Comparison of ENCODE assay signal across 8 mouse cellular contexts in genomic region chr4:106989226-106989983, GRCm38 (mm10).
DNase-seq lines count a peak whose midpoint lies in the region; ATAC-seq and TF ChIP-seq lines count a peak whose summit lies in the region.

No protein-coding gene starts in this region.

- WGBS in limb, embryonic 12.5 days: 65% methylated on average over 10 of the region's 10 CpGs
- 69% methylated on average over 10 of the region's 10 CpGs for WGBS in limb, embryonic 10.5 days
- whole genome bisulfite sequencing in midbrain, embryonic 11.5 days: 17% methylated on average over 10 of the region's 10 CpGs

- H3K4me3 ChIP-seq in limb, embryonic 12.5 days (replicated peaks): no peak overlapping the region
- no peak overlapping the region for H3K4me3 ChIP-seq in limb, embryonic 10.5 days
- no peak overlapping the region for H3K4me3 ChIP-seq in bone marrow macrophage, adult 2 months (ENCODE audit: insufficient read depth, low read length)
- H3K4me3 ChIP-seq in embryonic fibroblast, embryonic 13.5 days (ENCODE audit: insufficient read depth, low read length): no peak overlapping the region
- H3K4me3 ChIP-seq in midbrain, embryonic 11.5 days (ENCODE audit: low read depth, low read length): no peak overlapping the region

- H3K9ac ChIP-seq in limb, embryonic 12.5 days (replicated peaks): no peak overlapping the region
- H3K9ac ChIP-seq in midbrain, embryonic 11.5 days (ENCODE audit: low read length): peak overlapping the region; percentile 39

- H3K4me2 ChIP-seq in limb, embryonic 12.5 days: no peak overlapping the region
- peak overlapping the region; percentile 26; the same call in 1 of the 2 replicates for H3K4me2 ChIP-seq in midbrain, embryonic 11.5 days

- H3K27me3 ChIP-seq in limb, embryonic 12.5 days: no peaks in the 10 kb centered on the region
- H3K27me3 ChIP-seq in limb, embryonic 10.5 days (ENCODE audit: low read depth, poor library complexity, severe bottlenecking): no peaks in the 10 kb centered on the region
- H3K27me3 ChIP-seq in midbrain, embryonic 11.5 days (ENCODE audit: control insufficient read depth, insufficient read depth, low read length): no peaks in the 10 kb centered on the region; the same call in 1 of the 2 replicates

- no peak for DNase-seq in limb, embryonic 10.5 days (ENCODE audit: low spot score)
- peak; percentile 93 for DNase-seq in midbrain, embryonic 11.5 days (ENCODE audit: low spot score, missing footprints)
- no peak for DNase-seq in gastrocnemius, adult 18-20 months (ENCODE audit: low spot score)
- no peak for DNase-seq in thymus, postnatal 25 days
- no peak for DNase-seq in thymus, postnatal 4 days

- peak; percentile 31; the same call in 1 of the 2 replicates for TF ChIP-seq CTCF in bone marrow macrophage, adult 2 months (IDR thresholded peaks at IDR 0.05; ENCODE audit: low read depth, low read length)
- TF ChIP-seq CTCF in embryonic fibroblast, embryonic 13.5 days (IDR thresholded peaks at IDR 0.05; ENCODE audit: borderline replicate concordance, insufficient read depth, low read length): peak; percentile 84; the same call in 1 of the 2 replicates

- H3K9me3 ChIP-seq in limb, embryonic 12.5 days: no peaks in the 10 kb centered on the region
- no peaks in the 10 kb centered on the region for H3K9me3 ChIP-seq in limb, embryonic 10.5 days (replicated peaks)
- H3K9me3 ChIP-seq in midbrain, embryonic 11.5 days (ENCODE audit: control insufficient read depth, low read length): no peaks in the 10 kb centered on the region

- peaks cover 68% of the 10 kb centered on the region for H3K4me1 ChIP-seq in limb, embryonic 12.5 days (replicated peaks)
- H3K4me1 ChIP-seq in limb, embryonic 10.5 days: peaks cover 64% of the 10 kb centered on the region
- no peaks in the 10 kb centered on the region for H3K4me1 ChIP-seq in bone marrow macrophage, adult 2 months (ENCODE audit: control insufficient read depth, insufficient read depth, low read length)
- peaks cover 13% of the 10 kb centered on the region for H3K4me1 ChIP-seq in embryonic fibroblast, embryonic 13.5 days (ENCODE audit: control insufficient read depth, insufficient read depth, low read length)
- H3K4me1 ChIP-seq in midbrain, embryonic 11.5 days (ENCODE audit: control insufficient read depth, insufficient read depth, low read length): peaks cover 77% of the 10 kb centered on the region

- H3K36me3 ChIP-seq in limb, embryonic 12.5 days: peaks cover 30% of the 10 kb centered on the region
- peaks cover 75% of the 10 kb centered on the region for H3K36me3 ChIP-seq in limb, embryonic 10.5 days
- H3K36me3 ChIP-seq in midbrain, embryonic 11.5 days (ENCODE audit: control insufficient read depth, insufficient read depth, low read length): no peaks in the 10 kb centered on the region

- ATAC-seq in limb, embryonic 12.5 days (ENCODE audit: insufficient number of reproducible peaks, insufficient read depth, low FRiP score, low TSS enrichment, low read depth): no peak
- ATAC-seq in midbrain, embryonic 11.5 days (ENCODE audit: low FRiP score): peak; percentile 71

- TF ChIP-seq POLR2A in bone marrow macrophage, adult 2 months (IDR thresholded peaks at IDR 0.05; ENCODE audit: borderline replicate concordance, low read depth, low read length): no peak
- no peak for TF ChIP-seq POLR2A in embryonic fibroblast, embryonic 13.5 days (IDR thresholded peaks at IDR 0.05; ENCODE audit: low read depth, low read length)

- peak overlapping the region; percentile 70; the same call in 1 of the 2 replicates for H3K27ac ChIP-seq in limb, embryonic 12.5 days
- no peak overlapping the region for H3K27ac ChIP-seq in limb, embryonic 10.5 days
- H3K27ac ChIP-seq in bone marrow macrophage, adult 2 months (ENCODE audit: insufficient read depth, low read depth, low read length): no peak overlapping the region
- no peak overlapping the region for H3K27ac ChIP-seq in embryonic fibroblast, embryonic 13.5 days (ENCODE audit: insufficient read depth, low read length)
- H3K27ac ChIP-seq in midbrain, embryonic 11.5 days (ENCODE audit: low read depth, low read length): peak overlapping the region; percentile 77

Comparison
In these comparisons a context has a peak if more than half of its experiments do, and no peak if none do; other contexts are left out.
1. H3K27ac ChIP-seq: peak in limb, embryonic 12.5 days (single experiment) and midbrain, embryonic 11.5 days (single experiment); none in limb, embryonic 10.5 days (single experiment), bone marrow macrophage, adult 2 months (single experiment) and embryonic fibroblast, embryonic 13.5 days (single experiment).